Mouse (Mus musculus) stomach, postnatal 0 days (tissue): ENCODE measurements around the gene Maf.

Experiments
- CTCF ChIP-seq: IDR thresholded peaks from 2 replicates; pipeline ENCODE4 v1.5.1; 2016; ENCODE audit warnings: antibody characterized with exemption, low read depth, mild to moderate bottlenecking, moderate library complexity
- EP300 ChIP-seq: optimal IDR thresholded peaks from 2 replicates; pipeline ENCODE3; 2016; ENCODE audit warnings: antibody characterized with exemption

DNA sequence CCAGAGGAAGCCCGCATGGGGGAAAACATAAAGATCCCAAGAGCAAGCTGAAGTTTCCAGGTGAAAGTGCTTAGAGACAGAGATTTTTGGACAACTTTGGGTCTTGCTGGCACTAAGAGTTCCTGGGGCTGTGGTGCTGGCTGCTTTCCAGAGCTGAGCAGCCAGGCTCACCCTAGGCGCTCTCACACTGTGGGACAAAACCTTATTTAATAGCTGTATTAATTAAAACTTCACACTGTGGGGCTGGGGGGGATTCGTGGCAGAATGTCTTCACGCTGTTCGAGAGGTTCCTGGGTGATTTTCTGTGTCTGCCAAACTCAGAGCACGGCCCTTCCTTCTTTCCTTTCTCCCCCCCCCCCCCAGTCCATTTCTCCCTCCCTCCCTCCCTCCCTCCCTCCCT is 24.8 kb upstream of the Maf start:
- TF ChIP-seq EP300 (no peak), CTCF (no peak)
